Mouse (Mus musculus) MEL (cell line): Measurements from ENCODE around the gene Gpr108. TPM values are rescaled to one million over a fixed set of nuclear protein-coding genes. Genes with fewer than 3 reads are reported as not detected.
A peak's percentile ranks its signal among the peaks of the same experiment; 100 is the strongest.

Experiments used
- DNase-seq: peaks from one replicate; pipeline ENCODE4 v3.0.0; 2011; ENCODE audit warnings: low read depth, low spot score
- H3K27ac ChIP-seq: 2 replicates; pipeline ENCODE4 v1.5.1; 2012; ENCODE audit warnings: low read depth, mild to moderate bottlenecking, control low read depth, low read length, moderate library complexity; ENCODE audit not compliant: control insufficient read depth
- H3K27me3 ChIP-seq, 2 experiments: fragments of 150-350 bp in 1 of 2; sonication (generic) in 1 of 2; 2 replicates each; pipeline ENCODE4 v1.6.1; 2012; ENCODE audit warnings: low read length in 2 of 2, mild to moderate bottlenecking in 2 of 2, improper control_type of control experiment in 1 of 2, moderate library complexity in 1 of 2; ENCODE audit not compliant: insufficient read depth in 2 of 2, control insufficient read depth in 1 of 2
- H3K36me3 ChIP-seq, 2 experiments: 2 replicates each; pipeline ENCODE4 v1.6.1; 2012 to 2014; ENCODE audit warnings: low read length in 2 of 2, improper control_type of control experiment in 1 of 2, inconsistent platforms in 1 of 2, mild to moderate bottlenecking in 1 of 2; ENCODE audit not compliant: insufficient read depth in 2 of 2, control insufficient read depth in 1 of 2
- H3K4me1 ChIP-seq, 2 experiments: fragments of 150-350 bp in 1 of 2; sonication (generic) in 1 of 2; 2 replicates each; pipeline ENCODE4 v1.6.1; 2012; ENCODE audit warnings: low read length in 2 of 2, improper control_type of control experiment in 1 of 2, mild to moderate bottlenecking in 1 of 2; ENCODE audit not compliant: insufficient read depth in 2 of 2, control insufficient read depth in 1 of 2
- H3K4me3 ChIP-seq, 2 experiments: fragments of 150-350 bp in 1 of 2; sonication (generic) in 1 of 2; 2 replicates each; pipeline ENCODE4 v1.5.1; 2012; ENCODE audit warnings: low read depth in 2 of 2, low read length in 2 of 2, mild to moderate bottlenecking in 2 of 2, moderate library complexity in 2 of 2, control low read depth in 1 of 2, improper control_type of control experiment in 1 of 2; ENCODE audit not compliant: control insufficient read depth in 1 of 2, insufficient read depth in 1 of 2
- H3K79me2 ChIP-seq: 2 replicates; pipeline ENCODE4 v1.6.1; 2012; ENCODE audit warnings: mild to moderate bottlenecking, low read length, moderate library complexity; ENCODE audit not compliant: control insufficient read depth, poor library complexity, insufficient read depth
- H3K9ac ChIP-seq: 2 replicates; pipeline ENCODE4 v1.6.1; 2012; ENCODE audit warnings: low read depth, mild to moderate bottlenecking, control low read depth, low read length, moderate library complexity; ENCODE audit not compliant: control insufficient read depth, poor library complexity, severe bottlenecking
- H3K9me3 ChIP-seq: fragments of 150-350 bp; sonication (generic); replicated peaks from 2 replicates; pipeline ENCODE4 v1.6.1; 2012; ENCODE audit warnings: mild to moderate bottlenecking, low read length, improper control_type of control experiment, moderate library complexity; ENCODE audit not compliant: insufficient read depth
- CHD1 ChIP-seq: IDR thresholded peaks from 2 replicates; pipeline ENCODE4 v1.6.1; 2012; ENCODE audit warnings: low read depth, mild to moderate bottlenecking, inconsistent platforms, low read length, improper control_type of control experiment
- CHD2 ChIP-seq: IDR thresholded peaks from 2 replicates; pipeline ENCODE4 v1.6.1; 2011; ENCODE audit warnings: low read length, improper control_type of control experiment
- ELF1 ChIP-seq: IDR thresholded peaks from 2 replicates; pipeline ENCODE4 v1.6.1; 2014; ENCODE audit warnings: low read depth, mild to moderate bottlenecking, inconsistent platforms, low read length, improper control_type of control experiment, moderate library complexity
- EP300 ChIP-seq, 2 experiments: IDR thresholded peaks; 2 replicates each; pipeline ENCODE4 v1.6.1; 2011; ENCODE audit warnings: improper control_type of control experiment in 2 of 2, low read length in 2 of 2, low read depth in 1 of 2, mild to moderate bottlenecking in 1 of 2
- GABPA ChIP-seq: IDR thresholded peaks from 2 replicates; pipeline ENCODE4 v1.6.1; 2012; ENCODE audit warnings: low read depth, mild to moderate bottlenecking, inconsistent platforms, low read length, improper control_type of control experiment, moderate library complexity
- GATA1 ChIP-seq: IDR thresholded peaks from 2 replicates; pipeline ENCODE4 v1.6.1; 2011; ENCODE audit warnings: low read depth, low read length, improper control_type of control experiment
- HCFC1 ChIP-seq: IDR thresholded peaks from 2 replicates; pipeline ENCODE4 v1.6.1; 2012; ENCODE audit warnings: low read depth, mild to moderate bottlenecking, inconsistent platforms, low read length, improper control_type of control experiment, moderate library complexity
- KAT2A ChIP-seq: conservative IDR thresholded peaks from 2 replicates; pipeline ENCODE4 v1.6.1; 2012; ENCODE audit warnings: low read depth, low read length, improper control_type of control experiment, inconsistent platforms
- MAX ChIP-seq: IDR thresholded peaks from 2 replicates; pipeline ENCODE4 v1.6.1; 2011; ENCODE audit warnings: low read length, improper control_type of control experiment
- MAZ ChIP-seq: IDR thresholded peaks from 2 replicates; pipeline ENCODE4 v1.6.1; 2012; ENCODE audit warnings: low read depth, mild to moderate bottlenecking, inconsistent platforms, low read length, improper control_type of control experiment
- MEF2A ChIP-seq: IDR thresholded peaks from 2 replicates; pipeline ENCODE4 v1.6.1; 2014; ENCODE audit warnings: low read depth, mild to moderate bottlenecking, inconsistent platforms, low read length, improper control_type of control experiment; ENCODE audit not compliant: poor library complexity, insufficient replicate concordance, severe bottlenecking; ENCODE audit errors: extremely low read depth
- MYB ChIP-seq: IDR thresholded peaks from 2 replicates; pipeline ENCODE4 v1.6.1; 2011; ENCODE audit warnings: mild to moderate bottlenecking, low read depth, low read length, improper control_type of control experiment
- MYC ChIP-seq: IDR thresholded peaks from 2 replicates; pipeline ENCODE4 v1.6.1; 2011; ENCODE audit warnings: low read depth, mild to moderate bottlenecking, low read length, improper control_type of control experiment, moderate library complexity
- NELFE ChIP-seq: IDR thresholded peaks from 2 replicates; pipeline ENCODE4 v1.6.1; 2011; ENCODE audit warnings: low read depth, low read length, improper control_type of control experiment
- NRF1 ChIP-seq: IDR thresholded peaks from 2 replicates; pipeline ENCODE4 v1.6.1; 2014; ENCODE audit warnings: low read depth, mild to moderate bottlenecking, inconsistent platforms, low read length, improper control_type of control experiment, moderate library complexity; ENCODE audit not compliant: poor library complexity, insufficient read depth, severe bottlenecking
- POLR2AphosphoS2 ChIP-seq: IDR thresholded peaks from 2 replicates; pipeline ENCODE4 v1.6.1; 2011; ENCODE audit warnings: low read length, improper control_type of control experiment
- RCOR1 ChIP-seq: IDR thresholded peaks from 2 replicates; pipeline ENCODE4 v1.6.1; 2012; ENCODE audit warnings: low read depth, mild to moderate bottlenecking, inconsistent platforms, low read length, improper control_type of control experiment
- TAL1 ChIP-seq: IDR thresholded peaks from 2 replicates; pipeline ENCODE4 v1.6.1; 2012; ENCODE audit warnings: mild to moderate bottlenecking, inconsistent platforms, low read length, moderate library complexity, mixed read lengths
- TBP ChIP-seq: IDR thresholded peaks from 2 replicates; pipeline ENCODE4 v1.8.0; 2011; ENCODE audit warnings: low read depth, low read length, improper control_type of control experiment
- TCF12 ChIP-seq: IDR thresholded peaks from 2 replicates; pipeline ENCODE4 v1.6.1; 2014; ENCODE audit warnings: low read depth, mild to moderate bottlenecking, inconsistent platforms, low read length, improper control_type of control experiment, moderate library complexity
- UBTF ChIP-seq: IDR thresholded peaks from 2 replicates; pipeline ENCODE4 v1.6.1; 2012; ENCODE audit warnings: low read depth, mild to moderate bottlenecking, inconsistent platforms, low read length, improper control_type of control experiment, moderate library complexity, borderline replicate concordance; ENCODE audit not compliant: insufficient read depth
- USF1 ChIP-seq: IDR thresholded peaks from 2 replicates; pipeline ENCODE4 v1.6.1; 2014; ENCODE audit warnings: low read depth, mild to moderate bottlenecking, inconsistent platforms, low read length, improper control_type of control experiment, moderate library complexity
- ZKSCAN1 ChIP-seq: IDR thresholded peaks from 2 replicates; pipeline ENCODE4 v1.6.1; 2012; ENCODE audit warnings: low read depth, mild to moderate bottlenecking, inconsistent platforms, low read length, improper control_type of control experiment, moderate library complexity
- ZMIZ1 ChIP-seq: IDR thresholded peaks from 2 replicates; pipeline ENCODE4 v1.6.1; 2012; ENCODE audit warnings: low read depth, mild to moderate bottlenecking, inconsistent platforms, low read length, improper control_type of control experiment, moderate library complexity
- ZNF384 ChIP-seq: IDR thresholded peaks from 2 replicates; pipeline ENCODE4 v1.6.1; 2012; ENCODE audit warnings: low read depth, mild to moderate bottlenecking, inconsistent platforms, low read length, improper control_type of control experiment
- polyA plus RNA-seq, 2 experiments: library from polyadenylated mRNA; stranded (reverse) in 1 of 2; unstranded in 1 of 2; fragments of >175 nt in 1 of 2; fragments of >200 nt in 1 of 2; gene quantifications; 2 replicates each; pipeline versions ENCODE4 v1.2.1 to v1.2.4; 2012; ENCODE audit warnings: low replicate concordance in 2 of 2, low read depth in 1 of 2; ENCODE audit not compliant: insufficient read length in 2 of 2, insufficient read depth in 1 of 2, missing spikeins in 1 of 2
- total RNA-seq: library from RNA; depleted of rRNA; stranded (reverse); fragments of 300-350 nt; gene quantifications from 2 replicates; pipeline ENCODE4 v1.2.3, GENCODE M21; 2012

Gene Gpr108
- total and polyA plus RNA-seq, 3 experiments: 21.8 to 35.9 TPM; not detected in 1

GRCm38 (mm10) chr17:57228873-57229272 lies 19.4 kb downstream of the Gpr108 start:
- Histone ChIP-seq H3K79me2 (no peaks in the 10 kb centered on the region), H3K4me3 (no peak overlapping the region), H3K9ac (no peak overlapping the region), H3K27me3 (no peaks in the 10 kb centered on the region), H3K9me3 (no peaks in the 10 kb centered on the region), H3K27ac (no peak overlapping the region), H3K36me3 (peaks cover 0 to 6% of the 10 kb centered on the region in 2 experiments; a peak in 2 of 4 replicates), H3K4me1 (peaks cover 4 to 11% of the 10 kb centered on the region in 2 experiments)
- peak; percentile 17 to 32; a peak in 1 of 4 replicates for TF ChIP-seq EP300 (IDR thresholded peaks at IDR 0.05; ENCODE audit: low read depth in 1 of 2, low read length in 2 of 2)
- TF ChIP-seq ZNF384: peak; percentile 67
- TF ChIP-seq GATA1: peak; percentile 69
- no peak for TF ChIP-seq TAL1
- no peak for TF ChIP-seq RCOR1
- TF ChIP-seq NRF1: no peak
- TF ChIP-seq USF1: no peak
- TF ChIP-seq MYB: no peak
- no peak for TF ChIP-seq CHD2
- TF ChIP-seq CHD1: no peak
- no peak for TF ChIP-seq ELF1
- TF ChIP-seq UBTF: no peak
- no peak for TF ChIP-seq TBP
- no peak for TF ChIP-seq MAZ
- TF ChIP-seq TCF12: no peak
- no peak for DNase-seq

GRCm38 (mm10) chr17:57228014-57228413 lies 20.2 kb downstream of the Gpr108 start, which contains the start of gene C3:
TSS of gene C3 (minus strand) at chr17:57228136.
- Histone ChIP-seq H3K79me2 (no peaks in the 10 kb centered on the region), H3K27me3 (no peaks in the 10 kb centered on the region), H3K36me3 (peaks cover 0 to 12% of the 10 kb centered on the region in 2 experiments; a peak in 2 of 4 replicates), H3K9me3 (no peaks in the 10 kb centered on the region), H3K27ac (no peak within 1 kb of the TSS), H3K4me3 (no peak within 1 kb of the TSS), H3K9ac (no peak within 1 kb of the TSS), H3K4me1 (peaks cover 4 to 19% of the 10 kb centered on the region in 2 experiments)
- no peak for DNase-seq
- TF ChIP-seq GABPA (no peak), ELF1 (no peak), POLR2AphosphoS2 (no peak), MEF2A (no peak), NELFE (no peak), ZNF384 (no peak), USF1 (no peak), UBTF (no peak), MYC (no peak), TBP (no peak), HCFC1 (no peak), EP300 (IDR thresholded peaks at IDR 0.05; ENCODE audit: low read depth in 1 of 2, low read length in 2 of 2) (no peak), MAX (no peak), GATA1 (no peak), ZKSCAN1 (no peak), KAT2A (no peak), TAL1 (no peak), ZMIZ1 (no peak)
